Comparison of ENCODE assay signal across 8 mouse cellular contexts in genomic region chr4:137844656-137845055, GRCm38 (mm10). TPM values are rescaled to one million over a fixed set of nuclear protein-coding genes. Genes with fewer than 3 reads are reported as not detected.
DNase-seq lines count a peak whose midpoint lies in the region; ATAC-seq and TF ChIP-seq lines count a peak whose summit lies in the region.

No protein-coding gene starts in this region.

- DNase-seq in forebrain, embryonic 10.5 days (ENCODE audit: extremely low spot score, low spot score), result peak; percentile 83
- DNase-seq in ES-E14 (ENCODE audit: low read depth, low spot score), result no peak
- peak; percentile 91 to 95 for DNase-seq in cerebellum, postnatal 14 days
- peak; percentile 54 to 87 for DNase-seq in layer of hippocampus, postnatal 25 days (ENCODE audit: extremely low spot score in 1 of 2, low spot score in 1 of 2)
- DNase-seq in mesoderm, embryonic 11.5 days (ENCODE audit: low read depth, low spot score), result peak; percentile 80
- peak; percentile 26 to 37 for DNase-seq in spleen, postnatal 36 days (ENCODE audit: low spot score in 2 of 2)

- no peaks in the 10 kb centered on the region; the same call in 1 of the 2 replicates for H3K9me3 ChIP-seq in forebrain, embryonic 10.5 days
- H3K9me3 ChIP-seq in forebrain, embryonic 15.5 days, result no peaks in the 10 kb centered on the region
- no peaks in the 10 kb centered on the region for H3K9me3 ChIP-seq in ES-E14 (ENCODE audit: control insufficient read depth, insufficient read depth, low read depth, low read length)

- WGBS in forebrain, embryonic 10.5 days, result 20% methylated on average over 11 of the region's 11 CpGs
- 24% methylated on average over 11 of the region's 11 CpGs for WGBS in forebrain, embryonic 15.5 days

- H3K4me2 ChIP-seq in forebrain, embryonic 15.5 days (replicated peaks), result no peak overlapping the region

- H3K27ac ChIP-seq in forebrain, embryonic 10.5 days, result no peak overlapping the region
- H3K27ac ChIP-seq in forebrain, embryonic 15.5 days (replicated peaks), result no peak overlapping the region
- no peak overlapping the region for H3K27ac ChIP-seq in ES-E14 (ENCODE audit: insufficient read depth, low read depth, low read length, poor library complexity, severe bottlenecking)

- ATAC-seq in forebrain, embryonic 15.5 days (replicated peaks), result no peak; the same call in 1 of the 2 replicates
- peak; percentile 68; the same call in 1 of the 2 replicates for ATAC-seq in granulocyte monocyte progenitor cell, adult 5-6 weeks (replicated peaks; ENCODE audit: poor library complexity, severe bottlenecking)

- no peak overlapping the region for H3K4me3 ChIP-seq in forebrain, embryonic 10.5 days
- H3K4me3 ChIP-seq in forebrain, embryonic 15.5 days, result no peak overlapping the region
- H3K4me3 ChIP-seq in ES-E14 (ENCODE audit: insufficient read depth in 1 of 2, low read depth in 1 of 2, low read length in 2 of 2, poor library complexity in 1 of 2, severe bottlenecking in 1 of 2), result no peak overlapping the region

- no peaks in the 10 kb centered on the region for H3K36me3 ChIP-seq in forebrain, embryonic 10.5 days (replicated peaks)
- no peaks in the 10 kb centered on the region for H3K36me3 ChIP-seq in forebrain, embryonic 15.5 days
- H3K36me3 ChIP-seq in ES-E14 (ENCODE audit: control insufficient read depth, insufficient read depth, low read length, poor library complexity, severe bottlenecking), result no peaks in the 10 kb centered on the region

- H3K9ac ChIP-seq in forebrain, embryonic 15.5 days (replicated peaks), result no peak overlapping the region
- H3K9ac ChIP-seq in ES-E14 (ENCODE audit: insufficient read depth, low read depth, low read length, poor library complexity, severe bottlenecking), result no peak overlapping the region

- in situ Hi-C loops in ES-E14 (cut with MboI; ENCODE audit: low sequenced_read_pairs in 2 of 2, unreplicated experiment in 2 of 2), result no loop called here

- no peaks in the 10 kb centered on the region for H3K4me1 ChIP-seq in forebrain, embryonic 10.5 days
- no peaks in the 10 kb centered on the region for H3K4me1 ChIP-seq in forebrain, embryonic 15.5 days
- no peaks in the 10 kb centered on the region for H3K4me1 ChIP-seq in ES-E14 (ENCODE audit: control insufficient read depth in 2 of 2, insufficient read depth in 2 of 2, low read length in 2 of 2, poor library complexity in 1 of 2)

- H3K27me3 ChIP-seq in forebrain, embryonic 10.5 days (ENCODE audit: poor library complexity, severe bottlenecking), result no peaks in the 10 kb centered on the region
- no peaks in the 10 kb centered on the region for H3K27me3 ChIP-seq in forebrain, embryonic 15.5 days

TF ChIP-seq in ES-E14, 5 proteins besides CTCF, POLR2A, EP300 and RAD21:
- TF ChIP-seq CHD2 (IDR thresholded peaks at IDR 0.05; ENCODE audit: low read depth, low read length) (no peak), HCFC1 (IDR thresholded peaks at IDR 0.05; ENCODE audit: borderline replicate concordance, insufficient read depth, low read length) (no peak), MAFK (IDR thresholded peaks at IDR 0.05; ENCODE audit: insufficient read depth, low read depth, low read length) (no peak), ZNF384 (IDR thresholded peaks at IDR 0.05; ENCODE audit: low read depth, low read length) (0 out of 2 replicates have a peak, but pooled peaks have one; percentile 27), ZC3H11A (IDR thresholded peaks at IDR 0.05; ENCODE audit: borderline replicate concordance, low read depth, low read length) (peak; percentile 95)
TF ChIP-seq in ES-E14: peak in this region for 2.

RNA-seq across cellular contexts. Expression of gene Ece1, which starts 17.4 kb away (rescaled TPM):
- polyA plus RNA-seq in forebrain, embryonic 10.5 days (2016; fragmentation: Nextera tagmentation; extraction: Ambion mirVana), result 27.5 and 28.6 TPM in 2 replicates
- polyA plus RNA-seq in forebrain, embryonic 15.5 days (2015; fragmentation: Nextera tagmentation; extraction: Ambion mirVana), result 10.1 and 11.2 TPM in 2 replicates
- 99.2 and 131 TPM in 2 replicates for total RNA-seq in ES-E14 (2012; rRNA removed)
- 8.4 and 12.3 TPM in 2 replicates for total RNA-seq in granulocyte monocyte progenitor cell, adult 5-6 weeks (2014; fragmentation: Nextera tagmentation)
- total RNA-seq in granulocyte monocyte progenitor cell, adult 5-6 weeks (2017), result 3.7 and 4.8 TPM in 2 replicates
- 10 to 100 TPM; 50.3 to 52.3 TPM for total RNA-seq in layer of hippocampus, postnatal 25 days (2021)

RNA-seq across cellular contexts. Expression of gene Alpl, which starts 48.5 kb away (rescaled TPM):
- polyA plus RNA-seq in forebrain, embryonic 10.5 days (2016; fragmentation: Nextera tagmentation; extraction: Ambion mirVana), result 20.3 and 20.7 TPM in 2 replicates
- polyA plus RNA-seq in forebrain, embryonic 15.5 days (2015; fragmentation: Nextera tagmentation; extraction: Ambion mirVana), result 6.5 and 8.1 TPM in 2 replicates
- total RNA-seq in ES-E14 (2012; rRNA removed), result 234 and 330 TPM in 2 replicates
- total RNA-seq in granulocyte monocyte progenitor cell, adult 5-6 weeks (2014; fragmentation: Nextera tagmentation), result not detected in 2 replicates
- not detected in 2 replicates for total RNA-seq in granulocyte monocyte progenitor cell, adult 5-6 weeks (2017)
- total RNA-seq in layer of hippocampus, postnatal 25 days (2021), result 1 to 10 TPM; 4.9 to 6.4 TPM

Comparison
In these comparisons a context has a peak if more than half of its experiments do, and no peak if none do; other contexts are left out.
1. RNA of gene Alpl, which starts 48.5 kb away (total RNA-seq): 234 to 330 TPM in ES-E14; 4.9 to 6.4 TPM in layer of hippocampus, postnatal 25 days and not detected in granulocyte monocyte progenitor cell, adult 5-6 weeks; every median in the first group is over 10 times any median in the second.